Mouse (Mus musculus) c-Kit-positive CD71-positive TER-119-negative erythroid progenitor cells, embryonic 14.5 days (primary cell): ENCODE data around the gene Als2cr12.
"Not testable (repeated sequence)": the region's sequence is repeated elsewhere in the genome, so short reads cannot be mapped to it uniquely, and the experiment has no call there.

Experiments
- DNase-seq: peaks from one replicate; pipeline ENCODE4 v3.0.0-alpha.2; 2013; ENCODE audit warnings: low read depth

Gene Als2cr12

GRCm38 (mm10) chr1:58719356-58719945, 23.7 kb upstream of the Als2cr12 start:
- DNase-seq: no peak

- no peak for DNase-seq
These were observed 21.9 kb upstream of the Als2cr12 start for GRCm38 (mm10) chr1:58717589-58718270.

DNA sequence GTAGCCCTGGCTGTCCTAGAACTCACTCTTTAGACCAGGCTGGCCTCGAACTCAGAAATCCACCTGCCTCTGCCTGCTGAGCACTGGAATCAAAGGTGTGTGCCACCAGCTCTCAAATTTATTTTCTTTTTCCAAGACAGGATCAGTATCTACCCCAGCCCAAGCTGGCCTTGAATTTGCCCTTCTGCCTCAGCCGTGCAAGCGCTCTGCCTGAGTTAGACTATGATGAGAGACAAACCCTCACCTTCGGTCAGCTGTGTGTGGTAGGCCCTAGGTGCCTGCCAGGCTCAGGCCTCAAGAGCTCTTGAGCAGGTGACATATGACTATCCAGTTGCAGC, 21.1 kb upstream of the Als2cr12 start:
- DNase-seq: no peak

GRCm38 (mm10) chr1:58716162-58716882, 20.5 kb upstream of the Als2cr12 start:
- DNase-seq: no peak

DNA sequence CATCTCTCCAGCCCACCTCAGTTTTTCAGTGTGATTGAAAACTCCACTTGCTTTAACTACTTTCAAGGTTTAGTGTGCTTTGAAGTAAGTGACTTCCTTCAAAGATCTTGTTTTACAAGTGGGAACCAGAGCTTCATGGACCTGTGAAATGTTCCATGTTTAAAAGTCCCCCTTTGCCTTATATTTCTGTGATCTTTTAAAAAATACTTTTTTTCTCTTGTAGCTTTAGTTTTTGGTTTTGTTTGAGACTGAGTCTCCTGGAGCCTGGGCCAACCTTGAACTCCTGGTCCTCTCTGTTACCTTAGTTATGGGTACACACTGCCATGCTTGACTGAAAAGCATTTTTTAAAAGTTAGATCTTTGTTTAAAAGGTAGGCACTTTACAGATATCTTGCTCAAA, 19.7 kb upstream of the Als2cr12 start:
- no peak for DNase-seq

GRCm38 (mm10) chr1:58714361-58714760, 18.6 kb upstream of the Als2cr12 start:
- no peak for DNase-seq

- no peak for DNase-seq
These were observed 18.1 kb upstream of the Als2cr12 start for GRCm38 (mm10) chr1:58713893-58714231.

GRCm38 (mm10) chr1:58713081-58713892, 17.5 kb upstream of the Als2cr12 start:
- no peak for DNase-seq

- peak; percentile 80 for DNase-seq
These were observed 16.6 kb upstream of the Als2cr12 start for GRCm38 (mm10) chr1:58712076-58713061.

DNA sequence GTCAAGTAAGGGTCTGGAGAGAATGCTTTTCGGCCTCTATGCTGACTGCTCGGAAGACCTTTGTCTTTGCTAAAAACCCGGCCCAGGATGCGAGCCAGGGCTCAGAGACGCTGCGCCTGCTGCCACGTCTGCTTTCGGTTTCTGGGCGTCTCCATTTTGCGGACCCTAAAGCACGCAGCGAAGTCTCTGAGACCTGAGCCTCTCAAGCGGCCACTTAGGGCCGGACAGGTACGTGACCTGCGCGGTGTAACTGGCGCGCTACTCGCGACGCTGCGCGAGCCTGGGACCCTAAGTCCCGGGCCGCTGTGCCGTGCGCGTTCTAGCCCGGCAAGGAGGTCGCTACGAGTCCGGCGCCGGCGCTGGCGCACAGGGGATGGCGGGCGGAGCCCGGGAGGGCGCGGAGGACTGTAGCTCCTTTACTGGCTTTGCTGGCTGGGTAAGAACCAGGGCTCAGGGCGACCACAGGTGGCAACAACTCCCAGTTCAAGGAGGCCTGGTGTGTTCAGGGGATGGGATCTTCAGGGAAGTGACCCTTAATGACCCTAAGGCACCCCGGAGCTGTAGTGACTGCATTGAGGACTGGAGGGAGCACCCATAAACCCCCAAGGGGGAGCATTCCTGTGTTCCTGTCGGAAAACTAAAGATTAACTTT, 15.7 kb upstream of the Als2cr12 start, which contains the start of gene Cflar:
Gene Cflar (plus strand): TSS at position 144 of the 652 bp plus-strand sequence.
- peak; percentile 43 for DNase-seq

GRCm38 (mm10) chr1:58710711-58711364, 15.0 kb upstream of the Als2cr12 start:
- no peak for DNase-seq

DNA sequence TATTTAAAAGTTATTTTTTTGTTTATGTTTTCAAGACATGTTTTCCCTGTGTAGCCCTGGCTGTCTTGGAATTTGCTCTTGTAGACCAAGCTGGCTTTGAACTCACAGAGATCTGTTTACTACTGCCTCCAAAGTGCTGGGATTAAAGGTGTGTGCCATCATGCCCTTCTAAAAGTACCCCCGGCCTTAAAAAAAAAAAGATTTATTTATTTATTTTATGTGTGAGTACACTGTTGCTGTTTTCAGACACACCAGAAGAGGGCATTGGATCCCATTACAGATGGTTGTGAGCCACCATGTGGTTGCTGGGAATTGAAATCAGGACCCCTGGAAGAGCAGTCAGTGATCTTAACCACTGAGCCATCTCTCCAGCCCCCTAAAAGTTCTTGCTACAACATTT, 14.3 kb upstream of the Als2cr12 start:
- not testable (repeated sequence) for DNase-seq

GRCm38 (mm10) chr1:58700580-58701162, 4.9 kb upstream of the Als2cr12 start:
- not testable (repeated sequence) for DNase-seq

DNA sequence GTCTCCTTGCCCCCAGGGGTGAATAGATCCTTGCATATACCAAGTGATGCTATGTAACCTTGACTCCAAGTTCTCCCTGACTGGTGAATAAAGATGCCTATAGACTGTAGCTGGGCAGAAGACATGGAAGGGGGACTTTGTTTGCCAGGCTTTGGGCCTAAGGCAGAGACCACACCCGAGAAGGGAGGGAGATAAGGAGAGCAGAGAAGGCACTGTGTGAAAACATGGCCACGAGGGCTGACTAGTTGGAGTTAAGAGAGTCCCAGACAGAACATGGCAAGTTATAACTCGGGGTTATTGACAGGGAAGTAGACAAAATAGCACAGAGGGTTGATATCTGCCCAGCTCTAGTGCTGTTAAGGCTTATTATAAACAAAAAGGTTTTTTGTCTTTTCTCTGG, 4.2 kb upstream of the Als2cr12 start:
- no peak for DNase-seq

GRCm38 (mm10) chr1:58698781-58699180, 3.0 kb upstream of the Als2cr12 start:
- DNase-seq: no peak

DNA sequence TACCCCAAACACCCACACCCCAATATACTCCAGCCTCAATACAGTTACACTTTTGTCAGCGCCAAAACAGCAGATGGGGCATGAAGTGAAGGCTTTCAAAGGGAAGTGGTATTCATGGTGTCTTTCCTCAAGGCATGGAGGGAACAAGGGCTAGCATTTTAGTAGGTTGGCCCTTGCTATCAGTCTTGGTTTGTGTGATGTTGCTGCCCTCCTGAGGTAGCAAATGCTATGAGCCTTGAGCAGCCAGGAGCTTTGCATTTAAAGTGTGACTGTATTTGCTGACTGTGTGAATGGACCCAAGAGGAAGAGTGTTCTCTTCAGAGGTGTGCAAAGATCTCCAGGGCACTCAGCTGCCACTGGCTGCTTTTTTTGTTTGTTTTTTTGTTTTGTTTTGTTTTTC, 1.8 kb upstream of the Als2cr12 start:
- DNase-seq: not testable (repeated sequence)

GRCm38 (mm10) chr1:58693696-58694095, 2.1 kb downstream of the Als2cr12 start:
- no peak for DNase-seq

DNA sequence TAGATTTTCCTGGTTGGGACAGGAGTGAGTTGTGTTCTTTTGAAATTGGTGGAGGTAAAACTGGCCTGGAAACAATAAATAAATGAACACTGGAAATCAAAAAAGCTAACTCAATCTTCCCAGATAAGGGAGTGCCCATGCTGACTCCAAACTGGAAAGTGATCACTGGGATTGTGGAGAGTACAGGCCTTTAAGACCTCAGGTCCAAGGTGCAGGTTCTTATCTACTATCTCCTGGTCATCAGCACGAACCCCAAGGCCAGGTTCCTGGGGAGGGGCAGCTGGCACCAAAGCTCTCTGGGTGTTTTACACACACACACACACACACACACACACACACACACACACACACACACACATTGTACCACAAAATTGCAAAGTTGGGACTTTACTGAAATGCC, 4.1 kb downstream of the Als2cr12 start:
- DNase-seq: not testable (repeated sequence)

GRCm38 (mm10) chr1:58690834-58691488, 4.8 kb downstream of the Als2cr12 start:
- DNase-seq: not testable (repeated sequence)
